Mouse (Mus musculus) cerebellum, adult 2 months (tissue): ENCODE measurements around the gene Tbx5.

Source experiments
- CTCF ChIP-seq: fragments of 200-500 bp; IDR thresholded peaks from 2 replicates; pipeline ENCODE4 v1.5.1; 2011; ENCODE audit warnings: low read depth, mild to moderate bottlenecking, control low read depth, low read length, moderate library complexity, borderline replicate concordance; ENCODE audit not compliant: insufficient read depth
- POLR2A ChIP-seq: fragments of 200-500 bp; IDR thresholded peaks from 2 replicates; pipeline ENCODE4 v1.6.1; 2011; ENCODE audit warnings: low read length, control low read depth, borderline replicate concordance; ENCODE audit not compliant: insufficient read depth

DNA sequence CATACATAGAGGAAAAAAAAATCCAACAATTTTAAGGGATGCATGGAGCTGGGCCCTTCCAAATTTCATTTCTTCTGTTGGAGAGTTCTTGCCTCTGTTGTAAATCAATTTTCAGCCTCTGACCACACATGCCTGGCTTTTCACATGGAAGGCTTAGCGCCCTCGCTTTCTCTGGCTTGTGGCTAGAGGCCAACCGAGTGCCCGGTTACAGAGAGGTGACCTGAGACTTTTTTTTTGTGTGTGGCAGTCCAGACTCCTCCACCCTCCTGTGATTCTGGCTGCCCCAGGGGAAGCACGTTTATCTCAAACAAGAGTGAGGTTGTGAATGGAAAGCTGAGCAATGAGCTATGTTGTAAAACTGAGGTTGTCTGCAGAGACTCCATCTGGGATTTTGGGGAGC lies 28.8 kb downstream of the Tbx5 start:
- TF ChIP-seq CTCF (no peak), POLR2A (no peak)
